Mouse (Mus musculus) liver, embryonic 13.5 days (tissue): ENCODE measurements around the gene Csk. TPM values are rescaled to one million over a fixed set of nuclear protein-coding genes. Genes with fewer than 3 reads are reported as not detected.

Source experiments
- ATAC-seq: fragments of 200-750 bp; cut with Nextera tagmentation; 2 replicates; pipeline ENCODE4 v1.8.0; 2017; ENCODE audit warnings: low read depth, mild to moderate bottlenecking, moderate number of reproducible peaks, moderate library complexity
- DNase-seq: peaks from one replicate; pipeline ENCODE4 v3.0.0; 2022
- H3K27ac ChIP-seq: fragments of 300-500 bp; sonication (generic); 2 replicates; pipeline ENCODE4 v1.5.1; 2015; ENCODE audit warnings: moderate library complexity, mild to moderate bottlenecking, inconsistent platforms
- H3K27me3 ChIP-seq: fragments of 300-500 bp; sonication (generic); 2 replicates; pipeline ENCODE4 v1.6.1; 2015; ENCODE audit warnings: mild to moderate bottlenecking, inconsistent platforms
- H3K36me3 ChIP-seq: fragments of 300-500 bp; sonication (generic); 2 replicates; pipeline ENCODE4 v1.6.1; 2015; ENCODE audit warnings: mild to moderate bottlenecking, inconsistent platforms
- H3K4me1 ChIP-seq: fragments of 300-500 bp; sonication (generic); replicated peaks from 2 replicates; pipeline ENCODE4 v1.6.1; 2015; ENCODE audit warnings: inconsistent platforms
- H3K4me2 ChIP-seq: fragments of 300-500 bp; sonication (generic); 2 replicates; pipeline ENCODE4 v1.6.1; 2015; ENCODE audit warnings: inconsistent platforms, mild to moderate bottlenecking, moderate library complexity
- H3K4me3 ChIP-seq: fragments of 300-500 bp; sonication (generic); replicated peaks from 2 replicates; pipeline ENCODE4 v1.5.1; 2015; ENCODE audit warnings: mild to moderate bottlenecking, inconsistent platforms
- H3K9ac ChIP-seq: fragments of 300-500 bp; sonication (generic); 2 replicates; pipeline ENCODE4 v1.6.1; 2015; ENCODE audit warnings: mild to moderate bottlenecking, inconsistent platforms
- H3K9me3 ChIP-seq: fragments of 300-500 bp; sonication (generic); replicated peaks from 2 replicates; pipeline ENCODE4 v1.6.1; 2016; ENCODE audit warnings: inconsistent platforms
- WGBS: fragments of 180-500 bp; shearing (Covaris S2); methylation state at CpG from one replicate; pipeline ENCODE4 v1.1.7; 2015; ENCODE audit not compliant: insufficient replicate concordance; 5-methylcytosine and 5-hydroxymethylcytosine counted together
- polyA plus RNA-seq: library from polyadenylated mRNA; unstranded; fragments of >200 nt; fragmentation: Nextera tagmentation; extraction: Ambion mirVana; gene quantifications from 2 replicates; pipeline ENCODE4 v1.2.1, GENCODE M21; 2015

The Csk gene
- polyA plus RNA-seq, 1 experiment from 2014 or later = 20.7 TPM

DNA sequence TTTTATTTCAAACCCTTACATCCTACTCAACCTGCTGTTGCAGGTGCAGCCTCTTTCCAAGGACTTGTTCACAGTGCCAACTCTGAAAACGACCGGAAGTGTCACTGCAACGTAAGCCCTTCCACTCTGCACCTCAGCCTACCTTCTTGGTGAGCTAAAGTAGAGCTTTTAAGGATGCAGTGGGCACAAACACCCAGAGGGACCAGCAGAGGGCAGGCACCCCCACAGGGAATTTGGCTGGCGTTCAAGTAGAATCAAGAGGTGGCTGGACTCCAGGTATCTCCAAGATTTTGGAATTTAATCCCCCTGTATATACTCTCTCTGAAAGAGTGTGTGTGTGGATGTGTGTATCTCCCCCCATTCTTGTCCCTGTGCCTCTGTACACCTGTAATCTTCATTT is 4.4 kb upstream of the Csk start:
- DNase-seq = no peak
- WGBS = 53% methylated on average over 4 of the region's 4 CpGs
- no peak for ATAC-seq
- Histone ChIP-seq H3K4me3 (no peak overlapping the region), H3K9me3 (no peaks in the 10 kb centered on the region), H3K4me1 (peaks cover 31% of the 10 kb centered on the region), H3K27ac (no peak overlapping the region), H3K27me3 (no peaks in the 10 kb centered on the region), H3K9ac (no peak overlapping the region), H3K4me2 (no peak overlapping the region), H3K36me3 (no peaks in the 10 kb centered on the region)

DNA sequence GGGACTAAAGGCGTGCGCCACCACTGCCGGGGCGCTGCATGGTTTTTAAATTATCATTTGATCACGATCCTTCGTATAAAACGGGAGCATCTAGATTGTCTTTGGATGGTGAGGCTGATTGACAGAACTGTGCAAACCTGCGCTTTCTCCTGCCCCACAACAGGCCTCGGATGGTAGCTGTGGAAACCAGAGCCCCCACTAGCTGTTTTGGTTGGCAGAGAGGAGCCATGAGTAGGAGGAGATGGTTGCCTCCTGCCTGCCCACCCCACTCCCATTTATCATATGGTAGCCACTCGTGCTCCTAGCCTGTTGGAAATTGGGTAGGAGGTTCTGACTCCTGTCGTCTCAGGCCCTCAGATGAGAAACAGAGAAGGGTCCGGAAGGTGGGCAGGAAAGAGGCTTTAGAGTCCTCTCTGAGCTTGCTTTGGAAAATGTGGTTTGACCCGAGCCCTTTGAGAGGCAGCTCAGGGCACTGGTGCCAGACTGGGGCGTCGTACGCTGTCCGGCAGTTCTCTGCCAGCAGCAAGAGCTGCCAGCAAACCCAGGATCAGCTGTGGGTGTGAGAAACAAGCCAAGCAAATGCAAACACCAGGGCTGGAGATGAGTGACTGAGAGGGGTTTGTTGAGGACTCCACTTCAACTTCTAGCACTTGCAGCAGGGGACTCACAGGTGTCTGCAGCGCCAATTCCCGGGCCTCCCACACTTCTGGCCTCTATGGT is 3.4 kb upstream of the Csk start:
- H3K27me3 ChIP-seq = no peaks in the 10 kb centered on the region
- H3K4me3 ChIP-seq = no peak overlapping the region
- no peak overlapping the region for H3K9ac ChIP-seq
- no peaks in the 10 kb centered on the region for H3K9me3 ChIP-seq
- H3K27ac ChIP-seq = no peak overlapping the region
- no peak for ATAC-seq
- no peaks in the 10 kb centered on the region for H3K36me3 ChIP-seq
- 77% methylated on average over 19 of the region's 19 CpGs for WGBS
- H3K4me2 ChIP-seq = no peak overlapping the region
- H3K4me1 ChIP-seq = peaks cover 36% of the 10 kb centered on the region
- DNase-seq = no peak

- H3K27ac ChIP-seq = no peak overlapping the region
- DNase-seq = peak; percentile 85
- ATAC-seq = peak; percentile 50
- H3K27me3 ChIP-seq = no peaks in the 10 kb centered on the region
- H3K9ac ChIP-seq = peak overlapping the region; percentile 36
- peak overlapping the region; percentile 13 for H3K4me3 ChIP-seq
- 2% methylated on average over 11 of the region's 11 CpGs for WGBS
- H3K9me3 ChIP-seq = no peaks in the 10 kb centered on the region
- peaks cover 38% of the 10 kb centered on the region for H3K4me1 ChIP-seq
- H3K36me3 ChIP-seq = no peaks in the 10 kb centered on the region
- peak overlapping the region; percentile 50 for H3K4me2 ChIP-seq
Observed at GRCm38 (mm10) chr9:57655749-57656148, 2.3 kb upstream of the Csk start.

DNA sequence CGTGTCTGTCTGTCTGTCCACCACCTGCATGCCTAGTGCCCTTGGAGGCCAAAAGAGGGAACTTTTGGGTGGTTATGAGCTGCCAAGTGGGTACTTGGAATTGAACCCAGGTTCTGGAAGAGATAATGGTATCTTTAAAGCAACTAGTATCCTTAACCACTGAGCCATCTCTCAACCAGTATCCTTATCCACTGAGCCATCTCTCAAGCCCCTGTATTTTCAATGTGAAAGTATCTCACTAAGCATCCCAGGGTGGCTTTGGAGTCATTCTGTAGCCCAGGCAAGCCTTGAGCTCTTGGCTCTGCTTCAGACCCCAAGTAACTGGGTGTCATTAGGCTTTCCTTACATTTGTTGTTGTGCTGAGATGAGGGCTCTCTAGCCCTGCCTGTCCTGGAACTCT is 1.5 kb upstream of the Csk start:
- DNase-seq = no peak
- Histone ChIP-seq H3K4me1 (peaks cover 36% of the 10 kb centered on the region), H3K9ac (no peak overlapping the region), H3K36me3 (no peaks in the 10 kb centered on the region), H3K4me3 (no peak overlapping the region), H3K27ac (no peak overlapping the region), H3K4me2 (no peak overlapping the region), H3K27me3 (no peaks in the 10 kb centered on the region), H3K9me3 (no peaks in the 10 kb centered on the region)
- no peak for ATAC-seq
- 84% methylated on average over 1 of the region's 1 CpGs for WGBS

GRCm38 (mm10) chr9:57652855-57653254 is 576 bp downstream of the Csk start:
- no peak overlapping the region for H3K9ac ChIP-seq
- no peak overlapping the region; the same call in 1 of the 2 replicates for H3K27ac ChIP-seq
- no peak for ATAC-seq
- H3K9me3 ChIP-seq = no peaks in the 10 kb centered on the region
- WGBS = 64% methylated on average over 3 of the region's 3 CpGs
- no peak overlapping the region for H3K4me2 ChIP-seq
- no peak for DNase-seq
- no peak overlapping the region for H3K4me3 ChIP-seq
- H3K4me1 ChIP-seq = peaks cover 37% of the 10 kb centered on the region
- no peaks in the 10 kb centered on the region for H3K36me3 ChIP-seq
- H3K27me3 ChIP-seq = no peaks in the 10 kb centered on the region

DNA sequence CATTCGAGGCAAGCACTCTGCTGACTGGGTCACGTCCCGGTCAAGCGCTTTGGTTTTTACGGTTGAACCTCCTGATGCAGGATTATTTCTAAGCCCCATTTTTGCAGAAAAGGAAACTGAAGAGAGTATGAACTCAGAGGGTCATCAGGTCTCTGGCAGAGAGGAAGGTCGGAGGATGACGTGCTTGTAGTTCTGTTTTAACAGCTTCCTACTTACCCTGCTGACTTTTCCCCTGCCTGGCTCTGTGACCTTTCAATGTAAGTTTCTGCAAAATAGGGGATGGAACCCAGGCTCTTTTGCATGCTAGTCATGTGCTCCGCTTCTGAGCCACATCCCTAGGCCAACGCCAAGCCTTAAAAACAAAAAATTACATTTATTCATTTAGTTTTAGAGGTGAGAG is 1.1 kb downstream of the Csk start:
- no peaks in the 10 kb centered on the region for H3K9me3 ChIP-seq
- H3K27me3 ChIP-seq = no peaks in the 10 kb centered on the region
- no peak overlapping the region for H3K9ac ChIP-seq
- no peak for ATAC-seq
- H3K4me2 ChIP-seq = no peak overlapping the region
- no peaks in the 10 kb centered on the region for H3K36me3 ChIP-seq
- WGBS = 66% methylated on average over 9 of the region's 9 CpGs
- H3K4me1 ChIP-seq = peaks cover 40% of the 10 kb centered on the region
- no peak overlapping the region; the same call in 1 of the 2 replicates for H3K27ac ChIP-seq
- no peak for DNase-seq
- no peak overlapping the region for H3K4me3 ChIP-seq

GRCm38 (mm10) chr9:57650786-57651311 is 2.6 kb downstream of the Csk start:
- no peak overlapping the region for H3K9ac ChIP-seq
- WGBS = 13% methylated on average over 6 of the region's 6 CpGs
- H3K36me3 ChIP-seq = no peaks in the 10 kb centered on the region
- DNase-seq (no peak), ATAC-seq (peak; percentile 6; the same call in 1 of the 2 replicates)
- no peaks in the 10 kb centered on the region for H3K27me3 ChIP-seq
- H3K27ac ChIP-seq = peak overlapping the region; percentile 71
- H3K4me2 ChIP-seq = no peak overlapping the region
- H3K4me1 ChIP-seq = peaks cover 50% of the 10 kb centered on the region
- no peak overlapping the region for H3K4me3 ChIP-seq
- H3K9me3 ChIP-seq = no peaks in the 10 kb centered on the region

- H3K36me3 ChIP-seq = no peaks in the 10 kb centered on the region
- H3K4me3 ChIP-seq = no peak overlapping the region
- H3K4me2 ChIP-seq = no peak overlapping the region
- ATAC-seq = no peak
- no peaks in the 10 kb centered on the region for H3K9me3 ChIP-seq
- no peak overlapping the region; the same call in 1 of the 2 replicates for H3K9ac ChIP-seq
- H3K4me1 ChIP-seq = peaks cover 49% of the 10 kb centered on the region
- 67% methylated on average over 6 of the region's 6 CpGs for WGBS
- H3K27me3 ChIP-seq = no peaks in the 10 kb centered on the region
- no peak for DNase-seq
- peak overlapping the region; percentile 71 for H3K27ac ChIP-seq
Observed at GRCm38 (mm10) chr9:57650130-57650785, 3.2 kb downstream of the Csk start.

GRCm38 (mm10) chr9:57647286-57648108 is 5.9 kb downstream of the Csk start:
- Histone ChIP-seq H3K4me3 (no peak overlapping the region), H3K9ac (0 out of 2 replicates have a peak overlapping the region, but pooled peaks have one; percentile 2), H3K9me3 (no peaks in the 10 kb centered on the region), H3K27ac (peak overlapping the region; percentile 72), H3K4me2 (0 out of 2 replicates have a peak overlapping the region, but pooled peaks have one; percentile 0), H3K27me3 (no peaks in the 10 kb centered on the region), H3K4me1 (peaks cover 71% of the 10 kb centered on the region), H3K36me3 (no peaks in the 10 kb centered on the region)
- ATAC-seq (no peak), DNase-seq (no peak)
- 23% methylated on average over 4 of the region's 4 CpGs for whole genome bisulfite sequencing

GRCm38 (mm10) chr9:57646551-57647103 is 6.8 kb downstream of the Csk start:
- DNase-seq (no peak), ATAC-seq (no peak)
- H3K27me3 ChIP-seq = no peaks in the 10 kb centered on the region
- 0 out of 2 replicates have a peak overlapping the region, but pooled peaks have one; percentile 0 for H3K4me2 ChIP-seq
- peaks cover 75% of the 10 kb centered on the region for H3K4me1 ChIP-seq
- 28% methylated on average over 12 of the region's 12 CpGs for WGBS
- H3K27ac ChIP-seq = peak overlapping the region; percentile 72
- H3K36me3 ChIP-seq = peaks cover 8% of the 10 kb centered on the region; the same call in 1 of the 2 replicates
- no peak overlapping the region for H3K4me3 ChIP-seq
- no peaks in the 10 kb centered on the region for H3K9me3 ChIP-seq
- 0 out of 2 replicates have a peak overlapping the region, but pooled peaks have one; percentile 2 for H3K9ac ChIP-seq
